Mouse (Mus musculus): ENCODE results near the gene Gm3854.
"Not testable (repeated sequence)": the region's sequence is repeated elsewhere in the genome, so short reads cannot be mapped to it uniquely, and the experiment has no call there.

Gm3854 gene

GRCm38 (mm10) chr7:6343501-6344071, at the start of gene Gm3854:
TSS of gene Gm3854 (plus strand) at chr7:6343759.
- in situ Hi-C loops (cut with MboI, MseI): no loop called here

- in situ Hi-C loops (cut with MboI, MseI): not testable (repeated sequence)
Observed at GRCm38 (mm10) chr7:6300796-6301195, 42.8 kb upstream of the Gm3854 start.

- in situ Hi-C loops (cut with MboI, MseI): loop anchor here (5.0 kb wide), 1 partner anchor 42 kb away; no protein-coding TSS in a partner anchor
Observed at GRCm38 (mm10) chr7:6330458-6331232, 12.9 kb upstream of the Gm3854 start.

GRCm38 (mm10) chr7:6331233-6331956, 12.2 kb upstream of the Gm3854 start, which contains the start of gene Zfp583:
TSS of gene Zfp583 (minus strand) at chr7:6331285.
- in situ Hi-C loops (cut with MboI, MseI): loop anchor here (5.0 kb wide), 1 partner anchor 41 kb away; no protein-coding TSS in a partner anchor

- in situ Hi-C loops (cut with MboI, MseI): no loop called here
Observed at GRCm38 (mm10) chr7:6339865-6340264, 3.7 kb upstream of the Gm3854 start.

GRCm38 (mm10) chr7:6344124-6344523, 565 bp downstream of the Gm3854 start:
- in situ Hi-C loops (cut with MboI, MseI): no loop called here

- in situ Hi-C loops (cut with MboI, MseI): loop anchor here (5.0 to 25.0 kb wide), 4 partner anchors 74 to 929 kb away; partner anchors contain the start of genes Gm45844, Peg3 and Usp29
Observed at GRCm38 (mm10) chr7:6358121-6358520, 14.6 kb downstream of the Gm3854 start.

GRCm38 (mm10) chr7:6358937-6359590, 15.5 kb downstream of the Gm3854 start:
- in situ Hi-C loops (cut with MboI, MseI): loop anchor here (5.0 to 25.0 kb wide), 4 partner anchors 73 to 928 kb away; partner anchors contain the start of genes Gm45844, Peg3 and Usp29

GRCm38 (mm10) chr7:6360477-6361060, 17.0 kb downstream of the Gm3854 start:
- in situ Hi-C loops (cut with MboI, MseI): loop anchor here (5.0 to 25.0 kb wide), 3 partner anchors 377 to 927 kb away; partner anchors contain the start of genes Gm45844, Peg3 and Usp29

- in situ Hi-C loops (cut with MboI, MseI): loop anchor here (5.0 to 25.0 kb wide), 3 partner anchors 376 to 926 kb away; partner anchors contain the start of genes Gm45844, Peg3 and Usp29
Observed at GRCm38 (mm10) chr7:6361756-6362155, 18.2 kb downstream of the Gm3854 start.

- in situ Hi-C loops (cut with MboI, MseI): loop anchor here (5.0 to 25.0 kb wide), 3 partner anchors 375 to 925 kb away; partner anchors contain the start of genes Gm45844, Peg3 and Usp29
Observed at GRCm38 (mm10) chr7:6362268-6363046, 18.9 kb downstream of the Gm3854 start.

GRCm38 (mm10) chr7:6363047-6363488, 19.5 kb downstream of the Gm3854 start, which contains the start of gene Zfp78:
TSS of gene Zfp78 (plus strand) at chr7:6363280.
- in situ Hi-C loops (cut with MboI, MseI): loop anchor here (5.0 to 25.0 kb wide), 3 partner anchors 374 to 924 kb away; partner anchors contain the start of genes Gm45844, Peg3 and Usp29

- in situ Hi-C loops (cut with MboI, MseI): loop anchor here (5.0 to 25.0 kb wide), 3 partner anchors 373 to 923 kb away; partner anchors contain the start of genes Gm45844, Peg3 and Usp29
Observed at GRCm38 (mm10) chr7:6364761-6365160, 21.2 kb downstream of the Gm3854 start.

- in situ Hi-C loops (cut with MboI, MseI): loop anchor here (25.0 kb wide), 2 partner anchors 370 to 920 kb away; partner anchors contain the start of genes Gm45844, Peg3 and Usp29
Observed at GRCm38 (mm10) chr7:6367185-6367584, 23.6 kb downstream of the Gm3854 start.

GRCm38 (mm10) chr7:6368146-6368545, 24.6 kb downstream of the Gm3854 start:
- in situ Hi-C loops (cut with MboI, MseI): loop anchor here (25.0 kb wide), 2 partner anchors 369 to 919 kb away; partner anchors contain the start of genes Gm45844, Peg3 and Usp29

GRCm38 (mm10) chr7:6369460-6369859, 25.9 kb downstream of the Gm3854 start:
- in situ Hi-C loops (cut with MboI, MseI): loop anchor here (25.0 kb wide), 2 partner anchors 368 to 918 kb away; partner anchors contain the start of genes Gm45844, Peg3 and Usp29

- in situ Hi-C loops (cut with MboI, MseI): loop anchor here (5.0 to 25.0 kb wide), 3 partner anchors 41 to 914 kb away; partner anchors contain the start of genes Gm45844, Peg3, Usp29 and Zfp583
Observed at GRCm38 (mm10) chr7:6372993-6373392, 29.4 kb downstream of the Gm3854 start.

GRCm38 (mm10) chr7:6378441-6378840, 34.9 kb downstream of the Gm3854 start:
- in situ Hi-C loops (cut with MboI, MseI): loop anchor here (25.0 kb wide), 1 partner anchor 1291 kb away; the partner anchor contains the start of gene Epn1

- in situ Hi-C loops (cut with MboI, MseI): loop anchor here (25.0 kb wide), 1 partner anchor 1294 kb away; the partner anchor contains the start of gene Epn1
Observed at GRCm38 (mm10) chr7:6381431-6381830, 37.9 kb downstream of the Gm3854 start.
